Mouse (Mus musculus) CD8-positive naive resting alpha-beta T cell, adult 2 months (primary cell): ENCODE measurements around the gene Fndc3a.

Experiments used
- DNase-seq, 2 experiments: peaks; one replicate each; pipeline ENCODE4 v3.0.0; 2022; ENCODE audit warnings: low read depth in 2 of 2, low spot score in 2 of 2

The Fndc3a gene

GRCm38 (mm10) chr14:72709710-72710340 lies at the start of gene Fndc3a:
Gene Fndc3a, minus strand, starts transcription at chr14:72710003.
- DNase-seq, result peak; percentile 80

- DNase-seq, result no peak
Measured at GRCm38 (mm10) chr14:72752893-72753292, 43.1 kb upstream of the Fndc3a start.

- no peak for DNase-seq
Measured at GRCm38 (mm10) chr14:72750426-72751182, 40.8 kb upstream of the Fndc3a start.

GRCm38 (mm10) chr14:72748331-72748730 lies 38.5 kb upstream of the Fndc3a start:
- DNase-seq, result no peak

- no peak for DNase-seq
Measured at GRCm38 (mm10) chr14:72741667-72742066, 31.9 kb upstream of the Fndc3a start.

- no peak for DNase-seq
Measured at GRCm38 (mm10) chr14:72740336-72740735, 30.5 kb upstream of the Fndc3a start.

- DNase-seq, result no peak
Measured at GRCm38 (mm10) chr14:72739484-72740208, 29.8 kb upstream of the Fndc3a start.

- DNase-seq, result no peak
Measured at GRCm38 (mm10) chr14:72738776-72739175, 29.0 kb upstream of the Fndc3a start.

GRCm38 (mm10) chr14:72738217-72738616 lies 28.4 kb upstream of the Fndc3a start:
- no peak for DNase-seq

- DNase-seq, result no peak
Measured at GRCm38 (mm10) chr14:72725865-72726264, 16.1 kb upstream of the Fndc3a start.

- no peak for DNase-seq
Measured at GRCm38 (mm10) chr14:72722274-72723053, 12.7 kb upstream of the Fndc3a start.

- DNase-seq, result no peak
Measured at GRCm38 (mm10) chr14:72716175-72716574, 6.4 kb upstream of the Fndc3a start.

GRCm38 (mm10) chr14:72711130-72711529 lies 1.3 kb upstream of the Fndc3a start:
- no peak for DNase-seq

- peak in 1 of 2 experiments; percentile 39 for DNase-seq
Measured at GRCm38 (mm10) chr14:72710341-72711027, 681 bp upstream of the Fndc3a start.

- peak; percentile 62 for DNase-seq
Measured at GRCm38 (mm10) chr14:72709091-72709709, 603 bp downstream of the Fndc3a start.

GRCm38 (mm10) chr14:72708581-72708991 lies 1.2 kb downstream of the Fndc3a start:
- peak in 1 of 2 experiments; percentile 9 for DNase-seq

- no peak for DNase-seq
Measured at GRCm38 (mm10) chr14:72700056-72700455, 9.7 kb downstream of the Fndc3a start.

- DNase-seq, result no peak
Measured at GRCm38 (mm10) chr14:72691406-72691805, 18.4 kb downstream of the Fndc3a start.

- DNase-seq, result no peak
Measured at GRCm38 (mm10) chr14:72689525-72689924, 20.3 kb downstream of the Fndc3a start.

- no peak for DNase-seq
Measured at GRCm38 (mm10) chr14:72684857-72685370, 24.9 kb downstream of the Fndc3a start.
